Mouse (Mus musculus): Measurements from ENCODE around the gene Rpl38. TPM values are rescaled to one million over a fixed set of nuclear protein-coding genes. Genes with fewer than 3 reads are reported as not detected.

Gene Rpl38
- polyA plus RNA-seq, 2 experiments = 926 to 1,654 TPM

- Histone ChIP-seq H3K27ac (no peak overlapping the region), H3K4me3 (ENCODE audit: insufficient read depth in 1 of 2, low read depth in 2 of 2, low read length in 2 of 2) (no peak overlapping the region), H3K27me3 (ENCODE audit: control insufficient read depth, insufficient read depth, low read length) (no peaks in the 10 kb centered on the region), H3K36me3 (replicated peaks; ENCODE audit: control insufficient read depth, insufficient read depth, low read depth) (no peaks in the 10 kb centered on the region), H3K4me2 (ENCODE audit: low read depth) (no peak overlapping the region), H3K9ac (replicated peaks) (no peak overlapping the region), H3K4me1 (replicated peaks; ENCODE audit: control insufficient read depth in 2 of 2, insufficient read depth in 2 of 2, low read length in 1 of 2) (peaks cover 0 to 24% of the 10 kb centered on the region in 2 experiments; a peak in 2 of 4 replicates), H3K9me3 (ENCODE audit: control insufficient read depth, low read length) (no peaks in the 10 kb centered on the region)
- no peak for TF ChIP-seq EP300 (IDR thresholded peaks at IDR 0.05; ENCODE audit: low read depth)
- no peak for TF ChIP-seq CTCF (IDR thresholded peaks at IDR 0.05; ENCODE audit: low read depth)
- no peak for DNase-seq (ENCODE audit: low read depth in 3 of 3, low spot score in 3 of 3)
- ATAC-seq (ENCODE audit: insufficient read depth) = no peak
- WGBS (ENCODE audit: insufficient replicate concordance) = 71% methylated on average over 13 of the region's 13 CpGs
Observed at GRCm38 (mm10) chr11:114682321-114682900, 14.1 kb downstream of the Rpl38 start.

- peaks cover 0 to 24% of the 10 kb centered on the region in 2 experiments; a peak in 2 of 4 replicates for H3K4me1 ChIP-seq (replicated peaks; ENCODE audit: control insufficient read depth in 2 of 2, insufficient read depth in 2 of 2, low read length in 1 of 2)
- no peak for DNase-seq (ENCODE audit: low read depth in 3 of 3, low spot score in 3 of 3)
Observed at GRCm38 (mm10) chr11:114683029-114683721, 14.9 kb downstream of the Rpl38 start.

GRCm38 (mm10) chr11:114683722-114684621 lies 15.6 kb downstream of the Rpl38 start:
- peaks cover 0 to 24% of the 10 kb centered on the region in 2 experiments; a peak in 2 of 4 replicates for H3K4me1 ChIP-seq (replicated peaks; ENCODE audit: control insufficient read depth in 2 of 2, insufficient read depth in 2 of 2, low read length in 1 of 2)
- WGBS (ENCODE audit: insufficient replicate concordance) = 52% methylated on average over 20 of the region's 20 CpGs
- ATAC-seq (ENCODE audit: insufficient read depth) = peak; percentile 40

More at GRCm38 (mm10) chr11:114683029-114683721, 14.9 kb downstream of the Rpl38 start:
- H3K27me3 ChIP-seq (ENCODE audit: control insufficient read depth, insufficient read depth, low read length) = no peaks in the 10 kb centered on the region
- no peaks in the 10 kb centered on the region for H3K9me3 ChIP-seq (ENCODE audit: control insufficient read depth, low read length)
- H3K36me3 ChIP-seq (replicated peaks; ENCODE audit: control insufficient read depth, insufficient read depth, low read depth) = no peaks in the 10 kb centered on the region
- WGBS (ENCODE audit: insufficient replicate concordance) = 72% methylated on average over 10 of the region's 10 CpGs
- TF ChIP-seq EP300 (IDR thresholded peaks at IDR 0.05; ENCODE audit: low read depth) (no peak), CTCF (IDR thresholded peaks at IDR 0.05; ENCODE audit: low read depth) (no peak)
- H3K4me2 ChIP-seq (ENCODE audit: low read depth) = no peak overlapping the region
- H3K4me3 ChIP-seq (ENCODE audit: insufficient read depth in 1 of 2, low read depth in 2 of 2, low read length in 2 of 2) = no peak overlapping the region
- no peak overlapping the region for H3K9ac ChIP-seq (replicated peaks)
- no peak overlapping the region for H3K27ac ChIP-seq
- no peak for ATAC-seq (ENCODE audit: insufficient read depth)

GRCm38 (mm10) chr11:114684627-114685373 lies 16.5 kb downstream of the Rpl38 start:
- no peak overlapping the region for H3K4me2 ChIP-seq (ENCODE audit: low read depth)
- H3K4me1 ChIP-seq (replicated peaks; ENCODE audit: control insufficient read depth in 2 of 2, insufficient read depth in 2 of 2, low read length in 1 of 2) = peaks cover 0 to 23% of the 10 kb centered on the region in 2 experiments; a peak in 2 of 4 replicates
- no peak for DNase-seq (ENCODE audit: low read depth in 3 of 3, low spot score in 3 of 3)

More at GRCm38 (mm10) chr11:114683722-114684621, 15.6 kb downstream of the Rpl38 start:
- no peaks in the 10 kb centered on the region for H3K36me3 ChIP-seq (replicated peaks; ENCODE audit: control insufficient read depth, insufficient read depth, low read depth)
- no peaks in the 10 kb centered on the region for H3K27me3 ChIP-seq (ENCODE audit: control insufficient read depth, insufficient read depth, low read length)
- no peaks in the 10 kb centered on the region for H3K9me3 ChIP-seq (ENCODE audit: control insufficient read depth, low read length)
- H3K4me2 ChIP-seq (ENCODE audit: low read depth) = no peak overlapping the region
- H3K4me3 ChIP-seq (ENCODE audit: insufficient read depth in 1 of 2, low read depth in 2 of 2, low read length in 2 of 2) = no peak overlapping the region
- no peak for TF ChIP-seq EP300 (IDR thresholded peaks at IDR 0.05; ENCODE audit: low read depth)
- TF ChIP-seq CTCF (IDR thresholded peaks at IDR 0.05; ENCODE audit: low read depth) = no peak
- no peak overlapping the region for H3K9ac ChIP-seq (replicated peaks)
- no peak for DNase-seq (ENCODE audit: low read depth in 3 of 3, low spot score in 3 of 3)
- no peak overlapping the region for H3K27ac ChIP-seq

More at GRCm38 (mm10) chr11:114684627-114685373, 16.5 kb downstream of the Rpl38 start:
- Histone ChIP-seq H3K9ac (replicated peaks) (no peak overlapping the region), H3K27ac (no peak overlapping the region), H3K36me3 (replicated peaks; ENCODE audit: control insufficient read depth, insufficient read depth, low read depth) (no peaks in the 10 kb centered on the region), H3K4me3 (ENCODE audit: insufficient read depth in 1 of 2, low read depth in 2 of 2, low read length in 2 of 2) (no peak overlapping the region), H3K27me3 (ENCODE audit: control insufficient read depth, insufficient read depth, low read length) (no peaks in the 10 kb centered on the region), H3K9me3 (ENCODE audit: control insufficient read depth, low read length) (no peaks in the 10 kb centered on the region)
- 69% methylated on average over 14 of the region's 14 CpGs for WGBS (ENCODE audit: insufficient replicate concordance)
- peak; percentile 42 for ATAC-seq (ENCODE audit: insufficient read depth)
- no peak for TF ChIP-seq EP300 (IDR thresholded peaks at IDR 0.05; ENCODE audit: low read depth)
- no peak for TF ChIP-seq CTCF (IDR thresholded peaks at IDR 0.05; ENCODE audit: low read depth)
